Mouse (Mus musculus) heart, adult 11 months (tissue): Measurements from ENCODE around the gene Ppp1r21.

Experiments
- DNase-seq: peaks from one replicate; pipeline ENCODE4 v3.0.0; 2022

Ppp1r21 gene

GRCm38 (mm10) chr17:88529519-88530235 is at the start of gene Ppp1r21:
Gene Ppp1r21 (plus strand): TSS chr17:88530118.
- DNase-seq: peak; percentile 99

GRCm38 (mm10) chr17:88480369-88480768 is 49.5 kb upstream of the Ppp1r21 start:
- no peak for DNase-seq

GRCm38 (mm10) chr17:88481062-88481461 is 48.9 kb upstream of the Ppp1r21 start:
- no peak for DNase-seq

- no peak for DNase-seq
Measured at GRCm38 (mm10) chr17:88481587-88481986, 48.3 kb upstream of the Ppp1r21 start.

GRCm38 (mm10) chr17:88484539-88484938 is 45.4 kb upstream of the Ppp1r21 start:
- DNase-seq: no peak

GRCm38 (mm10) chr17:88484951-88485350 is 45.0 kb upstream of the Ppp1r21 start:
- DNase-seq: peak; percentile 79

- DNase-seq: peak; percentile 71
Measured at GRCm38 (mm10) chr17:88490546-88490945, 39.4 kb upstream of the Ppp1r21 start.

GRCm38 (mm10) chr17:88491366-88492106 is 38.4 kb upstream of the Ppp1r21 start:
- DNase-seq: peak; percentile 67

- DNase-seq: peak; percentile 62
Measured at GRCm38 (mm10) chr17:88492107-88492460, 37.8 kb upstream of the Ppp1r21 start.

- peak; percentile 10 for DNase-seq
Measured at GRCm38 (mm10) chr17:88493551-88493950, 36.4 kb upstream of the Ppp1r21 start.

GRCm38 (mm10) chr17:88494121-88494771 is 35.7 kb upstream of the Ppp1r21 start:
- DNase-seq: peak; percentile 82

GRCm38 (mm10) chr17:88494772-88495132 is 35.2 kb upstream of the Ppp1r21 start:
- peak; percentile 76 for DNase-seq

GRCm38 (mm10) chr17:88498090-88498682 is 31.7 kb upstream of the Ppp1r21 start:
- DNase-seq: peak; percentile 66

- DNase-seq: peak; percentile 65
Measured at GRCm38 (mm10) chr17:88504056-88504455, 25.9 kb upstream of the Ppp1r21 start.

GRCm38 (mm10) chr17:88505275-88505723 is 24.6 kb upstream of the Ppp1r21 start:
- DNase-seq: peak; percentile 71

GRCm38 (mm10) chr17:88505941-88506340 is 24.0 kb upstream of the Ppp1r21 start:
- peak; percentile 55 for DNase-seq

GRCm38 (mm10) chr17:88507376-88507775 is 22.5 kb upstream of the Ppp1r21 start:
- DNase-seq: peak; percentile 76

- DNase-seq: peak; percentile 97
Measured at GRCm38 (mm10) chr17:88508846-88509508, 20.9 kb upstream of the Ppp1r21 start.

GRCm38 (mm10) chr17:88509999-88510398 is 19.9 kb upstream of the Ppp1r21 start:
- DNase-seq: peak; percentile 76

- DNase-seq: peak; percentile 93
Measured at GRCm38 (mm10) chr17:88511095-88511551, 18.8 kb upstream of the Ppp1r21 start.

- DNase-seq: peak; percentile 69
Measured at GRCm38 (mm10) chr17:88516477-88516876, 13.4 kb upstream of the Ppp1r21 start.

GRCm38 (mm10) chr17:88527781-88528180 is 2.1 kb upstream of the Ppp1r21 start:
- peak; percentile 34 for DNase-seq

- DNase-seq: no peak
Measured at GRCm38 (mm10) chr17:88530236-88530619, 310 bp downstream of the Ppp1r21 start.
